ENCODE assay signal across 21 mouse cellular contexts in genomic region chr13:29916561-29916960, GRCm38 (mm10).
DNase-seq lines count a peak whose midpoint lies in the region; ATAC-seq and TF ChIP-seq lines count a peak whose summit lies in the region.
"Had no signal": no experiment of that assay in that cellular context is flagged by ENCODE, and none has a peak within 500 bp of the region (broad histone marks: within the 10 kb centered on the region; RNA-seq: fewer than 3 reads in every experiment).

No protein-coding gene starts in this region.

- H3K4me1 ChIP-seq in heart, embryonic 13.5 days: peaks cover 15% of the 10 kb centered on the region
- H3K4me1 ChIP-seq in heart, embryonic 15.5 days (replicated peaks): 0 out of 2 replicates have a peak, but pooled peaks cover 2% of the 10 kb centered on the region
- H3K4me1 ChIP-seq in heart, postnatal 0 days (ENCODE audit: control insufficient read depth, insufficient read depth): no peaks in the 10 kb centered on the region
- no peaks in the 10 kb centered on the region for H3K4me1 ChIP-seq in midbrain, embryonic 14.5 days (ENCODE audit: control insufficient read depth, insufficient read depth, low read length)
- H3K4me1 ChIP-seq: forebrain, embryonic 13.5 days; forebrain, embryonic 15.5 days had no signal

- no peak overlapping the region; the same call in 1 of the 2 replicates for H3K9ac ChIP-seq in heart, embryonic 13.5 days
- H3K9ac ChIP-seq in heart, embryonic 15.5 days: no peak overlapping the region
- no peak overlapping the region for H3K9ac ChIP-seq in heart, postnatal 0 days (replicated peaks; ENCODE audit: low read depth, low read length)
- H3K9ac ChIP-seq in midbrain, embryonic 14.5 days (replicated peaks; ENCODE audit: low read length): no peak overlapping the region
- H3K9ac ChIP-seq: embryonic facial prominence, embryonic 12.5 days; forebrain, embryonic 13.5 days; forebrain, embryonic 15.5 days had no signal

- intact Hi-C loops in heart, postnatal 10 days (cut with DNase I): no loop called here
- intact Hi-C loops in heart, postnatal 14 days (cut with DNase I): no loop called here

- H3K36me3 ChIP-seq in heart, embryonic 13.5 days: peaks cover 85% of the 10 kb centered on the region
- H3K36me3 ChIP-seq in heart, embryonic 15.5 days: peaks cover 33% of the 10 kb centered on the region
- peaks cover 64% of the 10 kb centered on the region for H3K36me3 ChIP-seq in heart, postnatal 0 days (replicated peaks; ENCODE audit: control insufficient read depth, insufficient read depth, low read length)
- H3K36me3 ChIP-seq in midbrain, embryonic 14.5 days (ENCODE audit: control insufficient read depth, insufficient read depth, low read length): peaks cover 44% of the 10 kb centered on the region

- no peak overlapping the region for H3K4me2 ChIP-seq in heart, embryonic 13.5 days
- H3K4me2 ChIP-seq in heart, embryonic 15.5 days: no peak overlapping the region
- H3K4me2 ChIP-seq in heart, postnatal 0 days (ENCODE audit: low read depth, low read length): no peak overlapping the region
- H3K4me2 ChIP-seq in midbrain, embryonic 14.5 days (ENCODE audit: low read length): no peak overlapping the region
- H3K4me2 ChIP-seq: embryonic facial prominence, embryonic 12.5 days; forebrain, embryonic 13.5 days; forebrain, embryonic 15.5 days had no signal

- no peak for ATAC-seq in heart, embryonic 13.5 days (ENCODE audit: extremely low read depth, insufficient number of reproducible peaks, low FRiP score, low TSS enrichment)
- ATAC-seq in heart, embryonic 15.5 days (replicated peaks; ENCODE audit: insufficient number of reproducible peaks, insufficient read depth, low FRiP score, low read depth): 0 out of 2 replicates have a peak, but pooled peaks have one; percentile 7
- ATAC-seq in heart, postnatal 0 days (ENCODE audit: insufficient read depth, low read depth): peak; percentile 53
- no peak for ATAC-seq in midbrain, embryonic 14.5 days (ENCODE audit: low FRiP score, low TSS enrichment)
- ATAC-seq: activated CD4-positive, CD25-positive, alpha-beta regulatory T cell, adult 4 months; forebrain, embryonic 13.5 days; forebrain, embryonic 15.5 days; Patski had no signal

- H3K4me3 ChIP-seq in heart, embryonic 13.5 days: no peak overlapping the region
- no peak overlapping the region for H3K4me3 ChIP-seq in heart, embryonic 15.5 days
- no peak overlapping the region for H3K4me3 ChIP-seq in heart, postnatal 0 days (ENCODE audit: low read depth, low read length)
- no peak overlapping the region for H3K4me3 ChIP-seq in midbrain, embryonic 14.5 days (replicated peaks; ENCODE audit: low read depth, low read length)
- H3K4me3 ChIP-seq: embryonic facial prominence, embryonic 10.5 days; embryonic facial prominence, embryonic 12.5 days; forebrain, embryonic 13.5 days; forebrain, embryonic 15.5 days had no signal

- H3K27me3 ChIP-seq in heart, embryonic 13.5 days (replicated peaks): no peaks in the 10 kb centered on the region
- no peaks in the 10 kb centered on the region for H3K27me3 ChIP-seq in heart, embryonic 15.5 days
- no peaks in the 10 kb centered on the region for H3K27me3 ChIP-seq in heart, postnatal 0 days (ENCODE audit: control insufficient read depth, insufficient read depth, low read length)
- H3K27me3 ChIP-seq in midbrain, embryonic 14.5 days (ENCODE audit: control insufficient read depth, insufficient read depth, low read length): no peaks in the 10 kb centered on the region
- H3K27me3 ChIP-seq: embryonic facial prominence, embryonic 12.5 days; forebrain, embryonic 13.5 days; forebrain, embryonic 15.5 days; Patski had no signal

- no peak for DNase-seq in heart, postnatal 10 days
- DNase-seq in heart, postnatal 14 days: no peak
- peak; percentile 6 for DNase-seq in heart, postnatal 0 days (ENCODE audit: low spot score)
- DNase-seq in heart, adult 18-20 months: no peak
- no peak for DNase-seq in midbrain, embryonic 14.5 days
- DNase-seq: adrenal gland, adult 8-10 months; adrenal gland, postnatal 14 days; adrenal gland, postnatal 36 days; cerebellum, adult 11-12 months; cerebellum, adult 2 months; cerebellum, adult 9-10 months; cerebellum, postnatal 10 days; cerebellum, postnatal 25 days had no signal

- WGBS in heart, embryonic 13.5 days: 38% methylated on average over 1 of the region's 1 CpGs
- WGBS in heart, embryonic 15.5 days: 44% methylated on average over 1 of the region's 1 CpGs
- 36% methylated on average over 1 of the region's 1 CpGs for WGBS in heart, postnatal 0 days
- WGBS in midbrain, embryonic 14.5 days: 81% methylated on average over 1 of the region's 1 CpGs

- TF ChIP-seq EP300 in heart, postnatal 0 days (IDR thresholded peaks at IDR 0.05; ENCODE audit: low read depth): no peak

- no peak for TF ChIP-seq CTCF in heart, postnatal 0 days (IDR thresholded peaks at IDR 0.05; ENCODE audit: low read depth)

- H3K9me3 ChIP-seq in heart, embryonic 13.5 days: no peaks in the 10 kb centered on the region
- H3K9me3 ChIP-seq in heart, embryonic 15.5 days (replicated peaks): no peaks in the 10 kb centered on the region
- H3K9me3 ChIP-seq in heart, postnatal 0 days (replicated peaks; ENCODE audit: control insufficient read depth, low read length): no peaks in the 10 kb centered on the region
- H3K9me3 ChIP-seq in midbrain, embryonic 14.5 days (ENCODE audit: control insufficient read depth, low read length): no peaks in the 10 kb centered on the region
- H3K9me3 ChIP-seq: embryonic facial prominence, embryonic 10.5 days; embryonic facial prominence, embryonic 12.5 days; forebrain, embryonic 13.5 days; forebrain, embryonic 15.5 days had no signal

- peak overlapping the region; percentile 66 for H3K27ac ChIP-seq in heart, embryonic 13.5 days (replicated peaks)
- H3K27ac ChIP-seq in heart, embryonic 15.5 days: peak overlapping the region; percentile 9
- H3K27ac ChIP-seq in heart, postnatal 0 days (ENCODE audit: low read depth): peak overlapping the region; percentile 54; the same call in 1 of the 2 replicates
- no peak overlapping the region for H3K27ac ChIP-seq in midbrain, embryonic 14.5 days (replicated peaks; ENCODE audit: low read depth, low read length)
- H3K27ac ChIP-seq: embryonic facial prominence, embryonic 10.5 days; embryonic facial prominence, embryonic 12.5 days; forebrain, embryonic 13.5 days; forebrain, embryonic 15.5 days had no signal

Comparison
In these comparisons a context has a peak if more than half of its experiments do, and no peak if none do; other contexts are left out.
1. ATAC-seq: peak in heart, embryonic 15.5 days (single experiment) and heart, postnatal 0 days (single experiment); none in heart, embryonic 13.5 days (single experiment) and midbrain, embryonic 14.5 days (single experiment).